Mouse (Mus musculus): Measurements from ENCODE around the gene Slc10a4. TPM values are rescaled to one million over a fixed set of nuclear protein-coding genes. Genes with fewer than 3 reads are reported as not detected.

Gene Slc10a4
- polyA plus RNA-seq, 1 experiment from 2014 or later, result 29.3 TPM

GRCm38 (mm10) chr5:73047651-73048245, 41.1 kb downstream of the Slc10a4 start:
- H3K4me3 ChIP-seq (replicated peaks; ENCODE audit: low read length), result no peak overlapping the region
- H3K36me3 ChIP-seq (ENCODE audit: control insufficient read depth, insufficient read depth), result peaks cover 58% of the 10 kb centered on the region
- 85% methylated on average over 7 of the region's 7 CpGs for WGBS
- 0 out of 2 replicates have a peak, but pooled peaks cover 2% of the 10 kb centered on the region for H3K9me3 ChIP-seq (ENCODE audit: control insufficient read depth, low read length)
- no peak overlapping the region for H3K27ac ChIP-seq (ENCODE audit: low read length)
- ATAC-seq, result no peak
- H3K4me2 ChIP-seq (ENCODE audit: low read length), result no peak overlapping the region
- no peak overlapping the region for H3K9ac ChIP-seq (replicated peaks; ENCODE audit: low read depth, low read length)
- no peaks in the 10 kb centered on the region for H3K27me3 ChIP-seq (replicated peaks; ENCODE audit: control insufficient read depth, insufficient read depth, low read length)
- H3K4me1 ChIP-seq (replicated peaks; ENCODE audit: control insufficient read depth, insufficient read depth, low read length), result no peaks in the 10 kb centered on the region

- H3K4me1 ChIP-seq (replicated peaks; ENCODE audit: control insufficient read depth, insufficient read depth, low read length), result no peaks in the 10 kb centered on the region
- WGBS, result 95% methylated on average over 8 of the region's 8 CpGs
- no peak overlapping the region for H3K4me3 ChIP-seq (replicated peaks; ENCODE audit: low read length)
- no peak for ATAC-seq
- H3K9ac ChIP-seq (replicated peaks; ENCODE audit: low read depth, low read length), result no peak overlapping the region
- H3K36me3 ChIP-seq (ENCODE audit: control insufficient read depth, insufficient read depth), result peaks cover 52% of the 10 kb centered on the region
- no peaks in the 10 kb centered on the region for H3K9me3 ChIP-seq (ENCODE audit: control insufficient read depth, low read length)
- H3K27me3 ChIP-seq (replicated peaks; ENCODE audit: control insufficient read depth, insufficient read depth, low read length), result no peaks in the 10 kb centered on the region
- H3K4me2 ChIP-seq (ENCODE audit: low read length), result no peak overlapping the region
- H3K27ac ChIP-seq (ENCODE audit: low read length), result no peak overlapping the region
These were observed 47.2 kb downstream of the Slc10a4 start for GRCm38 (mm10) chr5:73053933-73054332.

GRCm38 (mm10) chr5:73056457-73056856, 49.8 kb downstream of the Slc10a4 start:
- no peaks in the 10 kb centered on the region for H3K9me3 ChIP-seq (ENCODE audit: control insufficient read depth, low read length)
- H3K27me3 ChIP-seq (replicated peaks; ENCODE audit: control insufficient read depth, insufficient read depth, low read length), result no peaks in the 10 kb centered on the region
- no peak for ATAC-seq
- H3K9ac ChIP-seq (replicated peaks; ENCODE audit: low read depth, low read length), result no peak overlapping the region
- 87% methylated on average over 6 of the region's 6 CpGs for WGBS
- no peak overlapping the region for H3K4me2 ChIP-seq (ENCODE audit: low read length)
- H3K4me1 ChIP-seq (replicated peaks; ENCODE audit: control insufficient read depth, insufficient read depth, low read length), result peaks cover under 1% of the 10 kb centered on the region
- H3K4me3 ChIP-seq (replicated peaks; ENCODE audit: low read length), result no peak overlapping the region
- H3K27ac ChIP-seq (ENCODE audit: low read length), result no peak overlapping the region
- H3K36me3 ChIP-seq (ENCODE audit: control insufficient read depth, insufficient read depth), result peaks cover 30% of the 10 kb centered on the region

- Histone ChIP-seq H3K36me3 (ENCODE audit: control insufficient read depth, insufficient read depth) (peaks cover 27% of the 10 kb centered on the region), H3K9me3 (ENCODE audit: control insufficient read depth, low read length) (no peaks in the 10 kb centered on the region), H3K4me3 (replicated peaks; ENCODE audit: low read length) (no peak overlapping the region)
These were observed 50.3 kb downstream of the Slc10a4 start for GRCm38 (mm10) chr5:73056937-73057336.

GRCm38 (mm10) chr5:73061506-73062155, 54.9 kb downstream of the Slc10a4 start:
- peak; percentile 83 for ATAC-seq
- H3K36me3 ChIP-seq (ENCODE audit: control insufficient read depth, insufficient read depth), result peaks cover 13% of the 10 kb centered on the region
- H3K4me2 ChIP-seq (ENCODE audit: low read length), result no peak overlapping the region
- 8% methylated on average over 11 of the region's 11 CpGs for WGBS
- H3K4me1 ChIP-seq (replicated peaks; ENCODE audit: control insufficient read depth, insufficient read depth, low read length), result peaks cover 10% of the 10 kb centered on the region
- no peak overlapping the region for H3K9ac ChIP-seq (replicated peaks; ENCODE audit: low read depth, low read length)
- no peak overlapping the region for H3K4me3 ChIP-seq (replicated peaks; ENCODE audit: low read length)
- H3K9me3 ChIP-seq (ENCODE audit: control insufficient read depth, low read length), result no peaks in the 10 kb centered on the region
- H3K27me3 ChIP-seq (replicated peaks; ENCODE audit: control insufficient read depth, insufficient read depth, low read length), result no peaks in the 10 kb centered on the region
- no peak overlapping the region for H3K27ac ChIP-seq (ENCODE audit: low read length)

More at GRCm38 (mm10) chr5:73056937-73057336, 50.3 kb downstream of the Slc10a4 start:
- H3K27ac ChIP-seq (ENCODE audit: low read length), result no peak overlapping the region
- no peaks in the 10 kb centered on the region for H3K27me3 ChIP-seq (replicated peaks; ENCODE audit: control insufficient read depth, insufficient read depth, low read length)
- no peak for ATAC-seq
- WGBS, result 95% methylated on average over 5 of the region's 5 CpGs
- no peak overlapping the region for H3K4me2 ChIP-seq (ENCODE audit: low read length)
- H3K4me1 ChIP-seq (replicated peaks; ENCODE audit: control insufficient read depth, insufficient read depth, low read length), result peaks cover 5% of the 10 kb centered on the region
- H3K9ac ChIP-seq (replicated peaks; ENCODE audit: low read depth, low read length), result no peak overlapping the region

Other genes with a start within 250 kb of the Slc10a4 start
- gene Tec, start 138.4 kb upstream of the Slc10a4 start, polyA plus RNA-seq (2015; fragmentation: Nextera tagmentation; extraction: Ambion mirVana), result 2.9 and 4.9 TPM in 2 replicates
- gene Slain2, start 92.6 kb upstream of the Slc10a4 start, polyA plus RNA-seq (2015; fragmentation: Nextera tagmentation; extraction: Ambion mirVana), result 16.9 and 18.3 TPM in 2 replicates
- not detected in 2 replicates for gene Gm10135, start 32.2 kb upstream of the Slc10a4 start, polyA plus RNA-seq (2015; fragmentation: Nextera tagmentation; extraction: Ambion mirVana)
- 48.4 and 50.7 TPM in 2 replicates for gene Fryl, start 249.7 kb downstream of the Slc10a4 start, polyA plus RNA-seq (2015; fragmentation: Nextera tagmentation; extraction: Ambion mirVana)

Measured in forebrain, embryonic 16.5 days (tissue).